Mouse (Mus musculus) heart, adult 9 months (tissue): ENCODE results near the gene Vezf1.

Source experiments
- DNase-seq, 2 experiments: peaks; one replicate each; pipeline ENCODE4 v3.0.0; 2022; ENCODE audit warnings: low spot score in 2 of 2

Vezf1 gene

DNA sequence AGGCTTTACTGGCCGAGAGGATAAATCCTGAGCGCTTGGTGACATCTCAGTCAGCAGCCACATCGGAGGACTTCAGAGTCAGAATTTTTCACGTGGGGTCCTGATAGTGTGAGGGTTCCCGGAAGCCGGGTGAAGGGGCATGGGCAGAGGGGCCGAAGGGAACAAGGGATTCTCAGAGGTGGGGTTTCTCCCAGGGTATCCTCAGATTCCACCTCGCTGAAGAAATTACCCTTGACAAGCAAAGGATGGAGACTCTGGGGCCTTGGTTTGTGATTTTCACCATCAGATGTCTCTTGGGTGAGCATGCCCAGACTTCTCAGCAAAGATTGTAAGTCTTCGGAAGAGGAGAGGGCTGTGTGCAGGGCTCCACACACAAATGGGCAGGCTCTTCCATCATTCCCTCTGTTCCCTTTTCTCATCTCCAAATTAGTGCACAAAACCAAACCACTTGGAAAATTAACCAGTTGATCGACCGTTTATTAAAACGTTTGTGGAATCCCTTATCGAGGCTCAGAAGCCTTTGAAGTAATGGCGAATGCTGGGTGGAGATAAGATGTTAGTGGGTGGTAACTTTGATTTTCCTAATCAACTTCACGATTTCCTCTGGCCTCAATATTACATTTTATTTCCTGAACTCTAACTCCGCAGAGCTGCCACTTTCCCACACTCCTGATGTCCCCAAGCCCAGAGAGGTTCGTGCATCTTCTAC is 30.1 kb downstream of the Vezf1 start, which contains the start of gene Cuedc1:
Gene Cuedc1, plus strand, starts transcription at position 38 of the 709 bp plus-strand sequence.
- DNase-seq: no peak

DNA sequence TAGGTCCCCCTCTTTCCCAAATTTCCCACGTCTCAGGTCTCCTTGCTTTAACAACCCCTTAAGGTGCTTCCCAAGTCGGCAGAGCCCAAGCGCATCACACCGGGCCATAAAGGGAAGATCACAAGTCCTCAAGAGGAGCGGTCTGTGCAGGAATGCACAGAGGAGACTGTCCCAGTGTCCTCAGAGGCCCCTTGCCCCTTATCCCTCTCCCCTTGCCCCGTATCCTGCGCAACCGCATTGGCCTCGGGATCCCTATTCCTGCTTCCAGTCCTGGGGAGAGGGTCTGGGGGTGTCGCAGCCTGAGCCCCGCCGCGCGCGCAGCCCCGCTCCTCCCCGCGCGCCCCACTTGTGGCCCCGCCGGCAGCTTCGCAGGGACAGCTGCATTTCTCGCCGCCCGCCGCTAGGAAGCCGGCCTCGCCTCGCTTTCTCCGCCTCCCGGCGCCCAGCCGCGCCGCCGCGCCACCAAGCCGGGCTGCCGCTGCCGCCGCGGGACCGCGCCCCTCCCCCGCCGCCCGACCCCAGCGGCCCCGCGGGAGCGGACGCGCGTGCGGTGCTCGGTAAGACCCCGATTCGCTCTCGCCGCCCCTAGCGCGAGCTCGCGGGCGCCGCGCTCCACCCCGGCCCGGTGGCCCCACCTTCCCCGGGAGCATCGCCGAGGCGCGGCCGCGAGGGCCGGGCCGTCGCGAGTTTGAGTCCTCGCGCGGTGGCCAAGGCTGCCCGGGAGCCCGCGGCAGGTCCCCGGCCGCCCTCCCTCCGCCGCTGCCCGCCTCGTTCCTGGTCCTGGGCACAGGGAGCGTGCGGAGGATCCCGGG is 30.9 kb downstream of the Vezf1 start:
- DNase-seq: peak; percentile 82 to 84

DNA sequence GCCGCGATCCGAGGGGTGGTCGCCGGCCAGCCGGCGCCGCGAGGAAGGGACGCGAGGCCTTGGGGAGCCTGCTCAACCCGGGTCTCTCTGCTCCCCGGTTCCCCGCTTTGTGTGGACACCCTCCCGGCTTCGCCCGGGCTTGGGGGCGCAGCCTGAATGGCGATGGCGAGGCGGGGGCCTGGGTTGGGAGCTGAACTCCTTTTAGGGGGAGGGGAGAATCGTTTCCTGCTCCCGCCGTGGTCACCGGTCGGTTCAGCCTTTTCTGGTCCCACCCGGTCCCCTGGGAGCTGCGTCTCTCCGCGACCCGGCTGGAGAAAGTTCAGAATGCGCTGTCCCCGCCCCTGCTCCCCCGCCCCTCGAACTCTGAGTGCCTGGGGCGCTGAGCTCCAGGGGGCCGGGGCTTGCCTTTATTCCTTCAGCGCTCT is 31.5 kb downstream of the Vezf1 start:
- peak; percentile 88 to 91 for DNase-seq

DNA sequence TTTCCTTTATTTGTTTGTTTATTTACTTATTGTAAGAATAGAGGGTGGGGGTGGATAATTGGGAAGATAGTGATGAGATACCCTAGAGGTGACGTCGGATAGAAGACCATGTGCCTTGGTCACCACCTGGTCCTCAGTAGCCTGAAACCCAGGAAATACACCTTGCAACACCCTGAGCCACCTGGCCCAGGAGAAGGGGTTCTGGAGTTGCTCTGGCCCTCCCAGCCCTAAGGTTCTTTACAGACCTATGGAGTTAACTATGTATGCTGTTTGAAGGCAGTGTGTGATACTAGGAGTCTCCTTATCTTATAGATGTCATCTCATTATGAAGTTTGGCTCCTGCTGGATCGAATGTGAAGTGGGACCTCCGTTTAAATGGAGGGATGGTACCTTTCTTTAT is 32.1 kb downstream of the Vezf1 start:
- no peak for DNase-seq

DNA sequence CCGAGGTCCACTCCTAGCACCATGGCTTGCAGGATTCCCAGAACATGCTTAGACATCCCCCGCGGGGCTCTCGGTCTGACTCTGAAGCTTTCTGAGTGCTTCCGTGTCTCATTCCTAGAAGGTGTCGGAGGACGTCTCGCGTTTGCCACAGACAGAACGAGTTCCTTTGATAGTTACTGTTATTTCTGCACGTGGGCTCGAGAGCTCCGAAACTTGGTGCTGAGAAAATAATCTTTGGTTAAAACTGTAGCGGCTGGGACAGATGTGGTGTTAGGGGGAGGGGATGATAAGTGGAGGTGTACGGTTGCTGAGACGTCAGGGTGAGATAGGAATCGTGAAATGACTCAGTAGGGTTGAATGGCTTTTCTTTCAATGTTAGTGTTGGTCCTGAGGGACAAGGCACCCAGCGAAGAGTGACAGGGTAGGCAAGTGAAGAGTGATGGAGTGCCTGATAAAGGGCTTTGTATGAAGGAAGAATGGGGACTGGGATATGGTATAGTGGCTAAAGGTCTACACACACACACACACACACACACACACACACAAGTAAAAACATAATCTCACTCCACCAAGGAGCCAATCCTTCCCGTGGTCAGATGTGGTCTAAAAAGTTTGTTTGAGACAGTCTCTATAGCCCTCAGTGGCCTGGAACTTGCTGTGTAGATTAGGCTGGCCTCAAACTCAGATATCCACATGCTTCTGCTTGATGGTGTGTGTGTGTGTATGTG is 35.3 kb downstream of the Vezf1 start:
- no peak for DNase-seq

DNA sequence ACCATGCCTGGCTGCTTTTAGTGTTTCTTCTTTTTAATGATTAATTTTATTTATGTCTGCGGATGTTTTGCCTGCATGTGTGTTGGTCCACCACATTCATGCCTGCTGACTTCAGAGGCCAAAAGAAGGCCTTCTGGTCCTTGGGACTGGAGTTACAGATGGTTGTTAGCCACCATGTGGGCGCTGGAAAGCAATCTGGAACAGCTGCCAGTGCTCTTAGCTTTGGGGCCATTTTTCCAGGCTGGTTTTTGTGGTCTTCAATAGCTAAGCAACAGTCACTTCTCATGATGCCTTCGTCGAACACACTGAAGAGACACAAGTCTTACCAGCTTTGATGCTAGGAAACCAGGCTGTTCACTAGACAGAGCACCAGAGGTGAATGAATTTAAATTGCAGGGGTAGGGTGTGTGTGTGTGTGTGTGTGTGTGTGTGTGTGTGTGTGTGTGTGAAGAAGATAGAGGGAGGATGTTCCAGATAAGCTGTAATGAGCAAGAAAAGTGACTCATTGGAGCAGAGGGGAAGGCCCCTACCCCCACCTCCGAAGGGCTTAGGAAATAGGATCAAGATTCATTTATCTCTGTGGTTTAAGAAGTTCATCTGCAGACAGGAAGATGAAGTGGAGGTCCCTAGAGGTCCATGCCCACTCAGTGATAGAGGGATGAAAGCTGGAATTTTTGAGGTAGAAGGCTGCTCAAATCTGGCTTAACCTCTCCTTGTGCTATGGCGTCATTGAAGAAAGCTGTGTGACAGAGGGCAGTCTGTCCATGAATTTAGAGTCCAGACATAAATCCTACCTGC is 37.6 kb downstream of the Vezf1 start:
- DNase-seq: no peak

DNA sequence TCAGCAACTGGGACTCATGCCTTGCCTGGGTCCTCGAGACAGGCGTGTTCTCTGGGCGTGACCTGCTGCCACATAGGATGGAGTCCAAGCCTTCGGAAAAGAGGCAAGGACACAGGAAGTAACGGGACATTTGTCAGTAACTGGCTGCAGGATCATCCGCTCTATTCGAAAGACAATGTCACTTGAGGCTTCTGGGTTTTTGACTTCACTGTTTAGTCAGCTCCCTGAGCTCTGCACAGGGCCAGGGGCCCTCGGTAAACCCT is 38.1 kb downstream of the Vezf1 start:
- no peak for DNase-seq

DNA sequence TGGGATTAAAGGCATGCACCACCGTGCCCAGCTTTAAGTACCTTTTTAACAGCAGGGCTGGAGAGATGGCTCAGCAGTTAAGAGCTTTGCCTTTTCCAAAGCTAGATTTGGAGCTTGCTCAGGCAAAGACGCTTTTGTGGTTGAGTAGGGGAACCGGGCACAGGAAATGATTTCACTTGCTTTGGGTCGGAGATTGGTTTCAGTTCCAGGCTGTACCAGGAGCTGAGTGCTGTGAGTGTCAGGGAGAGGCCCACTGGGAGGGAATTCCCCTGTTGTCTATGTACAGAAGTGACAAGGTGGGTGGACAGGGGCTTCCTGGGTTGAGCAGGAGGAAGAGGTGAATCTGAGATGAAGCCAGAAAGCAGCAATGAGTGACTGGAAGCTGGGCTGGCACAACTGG is 39.3 kb downstream of the Vezf1 start:
- peak in 1 of 2 experiments; percentile 58 for DNase-seq

DNA sequence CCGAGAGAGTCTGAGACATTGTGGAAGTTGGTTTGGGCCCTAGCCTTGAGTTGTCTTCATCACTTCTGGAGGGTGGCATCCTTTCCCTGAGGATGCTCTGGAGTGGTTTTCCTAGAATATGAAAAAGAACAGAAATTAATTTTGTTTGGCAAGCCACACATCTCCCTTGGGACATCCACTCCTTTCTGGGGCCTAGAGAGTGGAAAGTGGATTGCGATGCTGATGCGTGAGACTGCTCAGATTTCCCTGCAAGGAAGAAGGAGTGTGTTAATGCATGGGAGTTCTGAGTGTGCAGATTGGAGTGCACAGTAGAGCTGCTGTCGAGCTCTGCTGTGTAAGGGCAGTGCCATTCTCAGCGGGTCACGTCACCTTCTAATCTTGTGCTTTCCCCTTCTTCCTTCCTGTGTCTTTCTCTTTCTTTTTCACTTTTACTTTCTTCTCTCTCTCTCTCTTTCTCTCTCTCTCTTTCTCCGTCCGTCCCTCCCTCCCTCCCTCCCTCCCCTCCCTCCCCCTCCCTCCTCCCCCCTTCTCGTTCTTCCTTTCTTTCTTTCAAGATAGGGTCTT is 42.0 kb downstream of the Vezf1 start:
- peak in 1 of 2 experiments; percentile 59 for DNase-seq

DNA sequence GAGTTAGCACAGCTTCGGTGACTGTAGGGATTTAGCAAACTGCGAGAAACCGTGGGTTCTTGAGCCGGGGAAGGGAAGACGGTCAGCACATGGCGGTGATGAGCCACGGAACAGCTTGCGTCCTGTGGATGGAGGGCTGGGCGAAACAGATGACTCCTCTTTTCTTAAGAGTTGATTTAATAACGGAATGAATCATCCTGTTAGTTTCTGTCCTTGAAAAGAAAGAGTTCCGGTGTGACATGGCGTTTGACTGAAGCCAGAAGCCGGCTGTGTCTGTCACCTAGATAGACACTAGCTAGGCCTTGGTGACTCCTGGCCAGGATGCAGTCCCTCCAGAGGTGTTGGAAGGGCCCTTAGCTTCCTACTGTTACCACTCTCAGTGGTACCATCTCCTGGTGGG is 44.0 kb downstream of the Vezf1 start:
- no peak for DNase-seq

DNA sequence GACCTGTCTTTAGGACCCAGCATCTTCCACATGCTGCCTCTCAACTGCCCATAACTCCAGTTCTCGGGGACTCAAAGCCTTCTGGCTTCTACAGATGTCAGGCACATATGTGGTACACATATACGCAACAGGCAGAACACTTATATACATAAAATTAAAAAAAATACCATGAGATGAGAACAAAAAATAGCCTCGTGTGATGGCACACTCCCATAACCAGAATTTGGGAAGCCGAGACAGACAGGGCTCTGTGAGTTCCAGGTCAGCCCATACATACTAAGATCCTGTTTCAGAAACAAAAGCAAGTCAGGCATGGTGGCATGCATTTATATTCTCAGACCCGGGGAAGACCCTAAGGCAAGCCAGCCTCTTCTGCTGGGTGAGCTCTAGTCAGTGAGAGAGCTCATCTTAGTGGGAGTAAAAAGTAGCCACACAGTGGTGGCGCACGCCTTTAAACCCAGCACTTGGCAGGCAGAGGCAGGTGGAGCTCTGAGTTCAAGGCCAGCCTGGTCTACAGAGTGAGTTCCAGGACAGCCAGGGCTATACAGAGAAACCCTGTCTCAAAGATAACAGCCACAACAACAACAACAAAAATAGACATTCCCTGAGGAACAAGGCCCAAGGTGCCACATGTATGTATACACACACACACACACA is 44.7 kb downstream of the Vezf1 start:
- DNase-seq: no peak

DNA sequence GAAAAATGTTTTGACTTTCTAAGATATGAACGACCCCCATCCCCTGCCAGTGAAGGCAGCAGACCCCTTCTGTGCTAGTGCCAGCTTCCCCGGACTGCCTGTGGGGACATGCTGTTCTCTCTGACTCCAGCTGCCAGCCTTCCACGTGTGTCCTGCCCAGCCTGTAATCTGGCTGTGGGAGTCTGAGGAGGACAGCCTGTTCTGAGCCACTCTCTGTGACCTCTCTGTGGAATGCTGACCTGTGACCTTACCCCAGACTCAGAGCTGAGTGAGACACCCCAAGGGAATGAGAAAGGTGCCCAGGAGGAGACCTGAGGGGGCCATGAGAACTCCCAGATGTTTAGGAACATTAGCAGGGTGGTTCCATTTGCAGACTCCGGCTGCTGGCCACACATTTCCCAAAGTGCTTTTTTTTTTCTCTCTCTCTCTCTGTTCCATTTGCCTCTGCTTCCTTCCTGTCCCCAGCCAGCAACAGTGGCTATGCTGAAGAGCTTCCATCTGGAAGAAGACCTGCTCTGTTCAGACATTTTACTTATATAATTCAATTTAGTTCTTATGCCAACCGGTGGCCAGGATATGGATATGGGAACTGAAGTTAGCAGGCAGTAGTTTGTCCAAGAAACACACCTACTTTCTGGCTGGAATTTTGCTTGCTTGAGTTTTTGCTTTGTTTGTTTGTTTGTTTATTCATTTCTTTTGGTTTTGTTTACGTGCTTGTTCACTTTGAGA is 45.6 kb downstream of the Vezf1 start:
- peak; percentile 76 to 77 for DNase-seq

DNA sequence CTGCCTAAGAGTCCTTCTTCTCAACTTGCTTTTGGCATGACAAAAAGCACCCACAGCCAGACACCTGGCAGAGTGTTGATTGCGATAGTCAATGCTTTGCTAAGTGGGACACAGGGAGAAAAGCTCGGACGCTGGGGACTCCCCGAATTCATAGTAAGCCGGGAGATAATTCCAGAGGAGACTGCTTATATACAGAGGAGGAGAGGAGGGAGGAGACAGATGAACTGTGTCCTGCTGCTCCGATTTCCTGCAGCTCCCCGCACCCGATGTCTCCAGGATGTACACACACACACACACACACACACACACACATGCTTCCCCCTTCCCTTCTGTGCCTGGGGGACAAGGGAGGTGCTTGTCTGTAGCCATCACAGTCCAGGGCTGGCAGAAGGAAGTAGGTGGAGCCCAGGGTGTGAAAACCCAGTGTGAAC is 46.8 kb downstream of the Vezf1 start:
- peak; percentile 79 to 84 for DNase-seq

DNA sequence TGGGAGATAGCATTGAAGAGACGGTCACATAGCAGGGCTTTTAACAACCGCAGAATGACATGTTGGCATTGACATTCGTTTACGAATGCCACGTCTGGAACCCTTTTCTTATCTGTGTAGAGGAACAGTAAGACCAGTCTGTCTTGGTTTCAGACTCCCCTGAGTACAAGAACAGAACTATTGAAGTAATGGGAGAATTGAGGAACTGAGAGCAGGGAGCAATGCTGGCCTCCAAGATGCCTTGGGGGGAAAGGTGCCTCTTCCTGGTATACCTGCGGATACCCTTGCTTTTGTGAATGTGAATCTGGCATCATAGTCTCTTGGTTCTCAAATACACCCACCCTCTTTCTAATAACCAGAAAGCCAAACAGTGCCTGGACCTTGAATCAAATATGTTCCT is 48.5 kb downstream of the Vezf1 start:
- DNase-seq: no peak

DNA sequence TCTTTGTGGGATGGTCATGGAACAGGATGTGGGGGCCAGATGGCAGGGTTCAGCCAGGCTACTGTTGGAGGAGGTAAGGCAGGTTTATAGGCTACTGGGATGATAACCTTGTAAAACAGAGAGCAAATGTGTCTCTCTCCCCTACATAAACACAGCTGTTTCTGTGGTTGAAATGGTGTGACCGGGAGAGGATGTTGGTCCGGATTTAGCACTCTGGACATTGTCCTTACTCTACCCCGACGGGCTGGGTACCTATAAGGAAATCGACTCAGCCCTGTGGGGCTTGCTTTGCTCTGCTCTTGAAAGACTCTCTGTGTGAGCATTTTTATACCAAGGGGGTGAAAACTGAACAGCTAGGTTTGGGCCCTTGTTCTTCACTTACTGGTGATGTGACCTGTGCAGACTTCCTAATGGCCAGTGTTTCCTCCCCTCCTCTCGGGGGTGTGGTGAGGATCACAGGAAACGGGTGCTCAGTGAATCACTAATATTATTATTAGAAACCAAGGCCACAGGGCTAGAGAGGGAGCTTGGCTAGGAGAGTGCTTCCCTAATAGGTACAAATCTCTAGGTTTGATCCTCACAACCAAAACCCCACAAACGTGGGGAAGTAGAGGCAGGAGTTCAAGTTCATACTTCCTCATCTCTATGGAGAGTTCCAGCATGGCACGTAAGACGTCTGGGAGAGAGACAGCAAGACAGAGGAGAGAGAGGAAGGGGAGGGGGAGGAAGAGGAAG is 49.4 kb downstream of the Vezf1 start:
- DNase-seq: peak; percentile 87 to 89

DNA sequence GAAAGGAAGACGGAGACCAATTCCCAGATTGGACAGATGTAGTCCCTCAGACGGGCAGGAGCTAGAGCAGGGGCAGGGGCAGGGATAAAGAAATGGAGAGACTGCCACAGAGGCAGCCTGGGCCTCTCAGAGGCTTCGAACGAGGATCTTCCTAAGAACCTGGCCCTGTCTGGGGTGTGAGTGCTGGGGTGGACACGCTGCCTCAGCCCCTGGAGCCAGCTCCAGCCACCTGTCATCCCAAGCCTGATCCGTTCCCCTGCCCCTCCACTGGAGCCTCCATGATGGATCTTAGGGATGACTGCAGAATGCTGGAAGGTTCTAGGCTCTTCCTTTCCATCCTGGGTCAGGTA is 50.0 kb downstream of the Vezf1 start:
- no peak for DNase-seq

DNA sequence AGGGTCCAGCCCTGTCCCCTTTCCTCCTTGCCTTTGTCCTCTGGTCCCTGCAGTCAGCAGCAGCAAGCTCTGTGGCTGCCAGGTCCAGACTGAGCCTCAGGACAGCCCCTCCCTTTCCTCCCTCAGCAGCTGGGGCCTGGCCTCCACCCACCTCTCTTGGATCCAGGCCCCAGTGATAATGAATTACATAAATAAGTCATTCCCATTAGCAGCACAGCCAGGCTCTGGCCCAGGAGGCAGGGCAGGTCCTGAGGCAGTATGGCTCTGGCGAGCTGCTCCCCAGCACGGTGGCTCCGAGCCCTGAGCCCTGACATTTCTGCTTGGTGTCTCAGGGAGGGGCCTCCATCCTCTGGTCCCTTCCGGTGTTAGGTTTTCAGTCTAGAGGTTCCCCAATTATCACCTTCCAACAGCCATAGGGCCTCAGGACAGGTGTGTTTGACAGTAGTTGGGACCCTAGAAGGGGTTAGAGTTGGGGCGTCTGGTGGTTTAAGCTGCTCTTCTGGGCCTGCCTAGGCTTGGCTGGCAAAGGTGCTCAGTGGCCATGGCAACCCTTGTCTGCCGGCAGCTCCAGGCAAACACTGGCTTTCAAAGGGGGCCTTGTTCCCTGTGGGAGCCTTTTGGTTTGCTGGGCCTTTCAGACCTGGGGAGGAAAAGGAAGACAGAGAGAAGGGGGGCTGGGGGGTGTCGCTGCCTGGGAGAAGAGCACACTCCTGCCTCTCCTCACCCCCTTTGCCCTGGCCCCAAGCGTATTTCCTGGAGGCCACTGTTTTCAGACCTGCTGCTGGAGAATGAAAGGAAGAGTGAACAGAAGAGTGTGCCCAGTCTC is 51.0 kb downstream of the Vezf1 start:
- DNase-seq: peak; percentile 95 to 97

DNA sequence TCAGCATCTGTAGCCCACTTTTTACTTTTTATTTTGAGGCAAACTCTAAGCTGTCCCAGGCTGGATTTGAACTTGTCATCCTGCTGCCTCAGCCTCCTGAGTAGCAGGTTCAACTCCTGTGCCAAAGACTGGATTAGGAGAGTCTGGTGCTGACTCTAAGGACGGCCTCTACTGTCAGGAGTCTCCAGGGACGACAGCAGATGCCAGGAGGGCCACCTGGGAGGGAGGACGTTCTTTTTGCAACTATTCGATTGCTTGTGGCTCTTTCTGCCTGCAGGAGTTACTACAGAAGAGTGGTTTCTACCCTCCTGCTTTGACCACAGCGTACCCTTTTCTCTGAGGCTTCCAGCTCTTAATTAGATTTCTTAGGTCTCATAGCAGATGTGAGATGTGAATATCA is 54.5 kb downstream of the Vezf1 start:
- DNase-seq: no peak

DNA sequence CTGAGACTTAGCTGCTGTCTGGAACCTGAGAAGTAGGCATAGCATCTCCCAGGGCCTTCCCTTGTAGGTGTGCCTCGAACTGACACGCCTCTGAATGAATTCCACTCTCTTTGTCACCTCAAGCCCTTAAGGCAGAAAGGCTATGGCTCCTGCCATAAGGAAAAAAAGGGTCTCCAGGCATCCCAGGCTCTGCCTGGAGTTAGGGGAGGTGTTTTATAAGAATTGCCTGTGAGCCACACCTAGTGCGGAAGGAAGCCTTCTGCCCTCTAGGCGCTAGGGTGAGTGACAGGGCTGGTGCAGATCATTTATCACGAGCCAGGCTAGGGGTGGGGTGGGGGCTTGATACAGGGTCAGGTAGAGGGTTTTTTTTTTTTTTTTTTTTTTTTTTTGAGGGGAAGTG is 54.9 kb downstream of the Vezf1 start:
- no peak for DNase-seq
